7 mouse cellular contexts compared by ENCODE assay signal in the genomic region with DNA sequence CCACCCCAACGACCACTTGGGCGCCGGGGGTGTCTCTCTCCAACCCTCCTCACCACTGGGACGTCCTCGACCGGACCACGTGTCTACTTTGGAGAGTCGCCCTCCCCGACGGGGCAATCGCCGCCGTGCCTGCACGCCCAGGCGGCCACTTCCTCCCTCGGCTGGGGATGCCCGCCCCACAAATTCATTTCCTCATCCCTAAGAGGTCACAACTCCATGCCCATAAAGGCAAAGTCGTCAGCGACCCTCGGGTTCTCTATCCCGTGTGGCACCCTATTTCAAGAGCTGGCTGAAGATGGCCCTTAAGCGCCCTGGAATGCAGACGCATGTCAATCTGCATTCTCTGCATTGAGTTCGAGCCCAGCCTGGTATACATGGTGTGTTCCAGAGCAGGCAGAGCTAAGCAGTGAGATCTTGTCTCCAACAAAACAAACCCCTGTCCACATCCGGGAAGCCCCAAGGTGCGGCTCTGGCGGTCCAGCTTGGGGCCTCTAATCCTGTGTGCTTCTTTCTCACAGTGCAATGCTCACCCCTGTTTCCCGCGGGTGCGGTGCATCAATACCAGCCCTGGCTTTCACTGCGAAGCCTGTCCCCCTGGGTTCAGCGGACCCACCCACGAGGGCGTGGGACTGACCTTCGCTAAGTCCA. TPM values are rescaled to one million over a fixed set of nuclear protein-coding genes. Genes with fewer than 3 reads are reported as not detected.
DNase-seq lines count a peak whose midpoint lies in the region; ATAC-seq and TF ChIP-seq lines count a peak whose summit lies in the region.

No protein-coding gene starts in this region.

- peaks cover 36% of the 10 kb centered on the region for H3K4me1 ChIP-seq in midbrain, embryonic 10.5 days
- peaks cover 25% of the 10 kb centered on the region for H3K4me1 ChIP-seq in midbrain, embryonic 13.5 days (replicated peaks)
- H3K4me1 ChIP-seq in heart, embryonic 15.5 days (replicated peaks): peaks cover 45% of the 10 kb centered on the region
- H3K4me1 ChIP-seq in lung, embryonic 15.5 days: peaks cover 35% of the 10 kb centered on the region
- 0 out of 2 replicates have a peak, but pooled peaks cover 4% of the 10 kb centered on the region for H3K4me1 ChIP-seq in stomach, postnatal 0 days (replicated peaks; ENCODE audit: control insufficient read depth, insufficient read depth)

- DNase-seq in midbrain, embryonic 10.5 days (ENCODE audit: low spot score): no peak
- DNase-seq in stomach, postnatal 0 days (ENCODE audit: low spot score): no peak
- no peak for DNase-seq in urinary bladder, postnatal 25 days (ENCODE audit: low spot score)
- DNase-seq in layer of hippocampus, postnatal 36 days: no peak

- WGBS in midbrain, embryonic 10.5 days: 7% methylated on average over 35 of the region's 35 CpGs
- WGBS in midbrain, embryonic 13.5 days: 7% methylated on average over 35 of the region's 35 CpGs
- 5% methylated on average over 35 of the region's 35 CpGs for WGBS in heart, embryonic 15.5 days
- 7% methylated on average over 35 of the region's 35 CpGs for WGBS in lung, embryonic 15.5 days
- 5% methylated on average over 35 of the region's 35 CpGs for WGBS in stomach, postnatal 0 days

- H3K9ac ChIP-seq in midbrain, embryonic 13.5 days (replicated peaks): no peak overlapping the region
- H3K9ac ChIP-seq in heart, embryonic 15.5 days: no peak overlapping the region
- no peak overlapping the region for H3K9ac ChIP-seq in lung, embryonic 15.5 days
- no peak overlapping the region for H3K9ac ChIP-seq in stomach, postnatal 0 days (ENCODE audit: low read length)

- TF ChIP-seq CTCF in stomach, postnatal 0 days (IDR thresholded peaks at IDR 0.05; ENCODE audit: low read depth): no peak

- peaks cover 99% of the 10 kb centered on the region for H3K27me3 ChIP-seq in midbrain, embryonic 10.5 days (ENCODE audit: low read depth, poor library complexity, severe bottlenecking)
- H3K27me3 ChIP-seq in midbrain, embryonic 13.5 days: peaks cover 93% of the 10 kb centered on the region
- H3K27me3 ChIP-seq in heart, embryonic 15.5 days: peaks cover 84% of the 10 kb centered on the region
- peaks cover 75% of the 10 kb centered on the region for H3K27me3 ChIP-seq in lung, embryonic 15.5 days
- H3K27me3 ChIP-seq in stomach, postnatal 0 days (ENCODE audit: control insufficient read depth, insufficient read depth, low read length): peaks cover 23% of the 10 kb centered on the region

- no peak overlapping the region for H3K4me2 ChIP-seq in midbrain, embryonic 13.5 days (replicated peaks)
- H3K4me2 ChIP-seq in heart, embryonic 15.5 days: peak overlapping the region; percentile 63
- H3K4me2 ChIP-seq in lung, embryonic 15.5 days: peak overlapping the region; percentile 78
- H3K4me2 ChIP-seq in stomach, postnatal 0 days (replicated peaks; ENCODE audit: low read depth): no peak overlapping the region

- TF ChIP-seq EP300 in stomach, postnatal 0 days (optimal IDR thresholded peaks at IDR 0.05): no peak

- no peaks in the 10 kb centered on the region for H3K36me3 ChIP-seq in midbrain, embryonic 10.5 days
- no peaks in the 10 kb centered on the region for H3K36me3 ChIP-seq in midbrain, embryonic 13.5 days
- H3K36me3 ChIP-seq in heart, embryonic 15.5 days: no peaks in the 10 kb centered on the region
- H3K36me3 ChIP-seq in lung, embryonic 15.5 days: no peaks in the 10 kb centered on the region
- no peaks in the 10 kb centered on the region for H3K36me3 ChIP-seq in stomach, postnatal 0 days (ENCODE audit: control insufficient read depth, insufficient read depth, low read length)

- no peaks in the 10 kb centered on the region for H3K9me3 ChIP-seq in midbrain, embryonic 10.5 days (replicated peaks)
- no peaks in the 10 kb centered on the region for H3K9me3 ChIP-seq in midbrain, embryonic 13.5 days
- no peaks in the 10 kb centered on the region for H3K9me3 ChIP-seq in heart, embryonic 15.5 days (replicated peaks)
- H3K9me3 ChIP-seq in lung, embryonic 15.5 days: 0 out of 2 replicates have a peak, but pooled peaks cover 4% of the 10 kb centered on the region
- H3K9me3 ChIP-seq in stomach, postnatal 0 days (ENCODE audit: control insufficient read depth, low read length): no peaks in the 10 kb centered on the region

- ATAC-seq in midbrain, embryonic 13.5 days: no peak
- ATAC-seq in heart, embryonic 15.5 days (replicated peaks; ENCODE audit: insufficient number of reproducible peaks, insufficient read depth, low FRiP score, low read depth): no peak
- ATAC-seq in lung, embryonic 15.5 days (ENCODE audit: borderline replicate concordance, extremely low read depth, low FRiP score, low TSS enrichment): no peak
- ATAC-seq in stomach, postnatal 0 days (ENCODE audit: low FRiP score, low TSS enrichment): 0 out of 2 replicates have a peak, but pooled peaks have one; percentile 9

- peak overlapping the region; percentile 51; the same call in 1 of the 2 replicates for H3K4me3 ChIP-seq in midbrain, embryonic 10.5 days
- H3K4me3 ChIP-seq in midbrain, embryonic 13.5 days (replicated peaks): no peak overlapping the region
- H3K4me3 ChIP-seq in heart, embryonic 15.5 days: peak overlapping the region; percentile 44
- H3K4me3 ChIP-seq in lung, embryonic 15.5 days: peak overlapping the region; percentile 43
- peak overlapping the region; percentile 42 for H3K4me3 ChIP-seq in stomach, postnatal 0 days (ENCODE audit: low read depth, low read length)

- H3K27ac ChIP-seq in midbrain, embryonic 10.5 days (replicated peaks): no peak overlapping the region
- H3K27ac ChIP-seq in midbrain, embryonic 13.5 days: no peak overlapping the region
- no peak overlapping the region for H3K27ac ChIP-seq in heart, embryonic 15.5 days
- no peak overlapping the region for H3K27ac ChIP-seq in lung, embryonic 15.5 days
- H3K27ac ChIP-seq in stomach, postnatal 0 days (replicated peaks): no peak overlapping the region

RNA-seq across cellular contexts. Expression of gene Comp, which starts 2.0 kb away (rescaled TPM):
- 0.37 and 0.39 TPM in 2 replicates for polyA plus RNA-seq in midbrain, embryonic 10.5 days (2016; fragmentation: Nextera tagmentation; extraction: Ambion mirVana)
- 0.21 and 0.42 TPM in 2 replicates for polyA plus RNA-seq in midbrain, embryonic 13.5 days (2015; fragmentation: Nextera tagmentation; extraction: Ambion mirVana)
- polyA plus RNA-seq in heart, embryonic 15.5 days (2015; fragmentation: Nextera tagmentation; extraction: Ambion mirVana): 2.8 and 4.0 TPM in 2 replicates
- polyA plus RNA-seq in lung, embryonic 15.5 days (2015; fragmentation: Nextera tagmentation; extraction: Ambion mirVana): 0.46 and 0.70 TPM in 2 replicates
- polyA plus RNA-seq in stomach, postnatal 0 days (2015; fragmentation: Nextera tagmentation; extraction: Ambion mirVana): 0.15 and 0.42 TPM in 2 replicates
- total RNA-seq in layer of hippocampus, postnatal 36 days (2021): under 1 TPM; 0.32 to 0.91 TPM

RNA-seq across cellular contexts. Expression of gene Upf1, which starts 22.3 kb away (rescaled TPM):
- polyA plus RNA-seq in midbrain, embryonic 10.5 days (2016; fragmentation: Nextera tagmentation; extraction: Ambion mirVana): 16.8 and 19.1 TPM in 2 replicates
- polyA plus RNA-seq in midbrain, embryonic 13.5 days (2015; fragmentation: Nextera tagmentation; extraction: Ambion mirVana): 15.5 and 18.1 TPM in 2 replicates
- 10.5 and 13.4 TPM in 2 replicates for polyA plus RNA-seq in heart, embryonic 15.5 days (2015; fragmentation: Nextera tagmentation; extraction: Ambion mirVana)
- polyA plus RNA-seq in lung, embryonic 15.5 days (2015; fragmentation: Nextera tagmentation; extraction: Ambion mirVana): 17.3 and 19.6 TPM in 2 replicates
- polyA plus RNA-seq in stomach, postnatal 0 days (2015; fragmentation: Nextera tagmentation; extraction: Ambion mirVana): 9.5 and 9.6 TPM in 2 replicates
- 10 to 100 TPM; 70.4 to 72.6 TPM for total RNA-seq in layer of hippocampus, postnatal 36 days (2021)

RNA-seq across cellular contexts. Expression of gene Gdf1, which starts 45.7 kb away (rescaled TPM):
- 3.8 and 5.7 TPM in 2 replicates for polyA plus RNA-seq in midbrain, embryonic 10.5 days (2016; fragmentation: Nextera tagmentation; extraction: Ambion mirVana)
- 3.7 and 6.0 TPM in 2 replicates for polyA plus RNA-seq in midbrain, embryonic 13.5 days (2015; fragmentation: Nextera tagmentation; extraction: Ambion mirVana)
- 0.31 and 1.4 TPM in 2 replicates for polyA plus RNA-seq in heart, embryonic 15.5 days (2015; fragmentation: Nextera tagmentation; extraction: Ambion mirVana)
- polyA plus RNA-seq in lung, embryonic 15.5 days (2015; fragmentation: Nextera tagmentation; extraction: Ambion mirVana): 1.0 TPM in 2 replicates
- 0.53 TPM in 2 replicates for polyA plus RNA-seq in stomach, postnatal 0 days (2015; fragmentation: Nextera tagmentation; extraction: Ambion mirVana)
- 10 to 100 TPM; 11.2 to 18.7 TPM for total RNA-seq in layer of hippocampus, postnatal 36 days (2021)

RNA-seq across cellular contexts. Expression of gene Cers1, which starts 59.8 kb away (rescaled TPM):
- 4.6 and 5.3 TPM in 2 replicates for polyA plus RNA-seq in midbrain, embryonic 10.5 days (2016; fragmentation: Nextera tagmentation; extraction: Ambion mirVana)
- 23.7 and 26.2 TPM in 2 replicates for polyA plus RNA-seq in midbrain, embryonic 13.5 days (2015; fragmentation: Nextera tagmentation; extraction: Ambion mirVana)
- 1.3 and 2.3 TPM in 2 replicates for polyA plus RNA-seq in heart, embryonic 15.5 days (2015; fragmentation: Nextera tagmentation; extraction: Ambion mirVana)
- 3.1 and 3.3 TPM in 2 replicates for polyA plus RNA-seq in lung, embryonic 15.5 days (2015; fragmentation: Nextera tagmentation; extraction: Ambion mirVana)
- 2.0 and 2.6 TPM in 2 replicates for polyA plus RNA-seq in stomach, postnatal 0 days (2015; fragmentation: Nextera tagmentation; extraction: Ambion mirVana)
- total RNA-seq in layer of hippocampus, postnatal 36 days (2021): 100 to 1,000 TPM; 116 to 127 TPM

Comparison
In these comparisons a context has a peak if more than half of its experiments do, and no peak if none do; other contexts are left out.
1. H3K4me2 ChIP-seq: peak in heart, embryonic 15.5 days (single experiment) and lung, embryonic 15.5 days (single experiment); none in midbrain, embryonic 13.5 days (single experiment) and stomach, postnatal 0 days (single experiment).